Mouse (Mus musculus): ENCODE measurements around the gene Rab3il1.
"Not testable (repeated sequence)": the region's sequence is repeated elsewhere in the genome, so short reads cannot be mapped to it uniquely, and the experiment has no call there.

The Rab3il1 gene

DNA sequence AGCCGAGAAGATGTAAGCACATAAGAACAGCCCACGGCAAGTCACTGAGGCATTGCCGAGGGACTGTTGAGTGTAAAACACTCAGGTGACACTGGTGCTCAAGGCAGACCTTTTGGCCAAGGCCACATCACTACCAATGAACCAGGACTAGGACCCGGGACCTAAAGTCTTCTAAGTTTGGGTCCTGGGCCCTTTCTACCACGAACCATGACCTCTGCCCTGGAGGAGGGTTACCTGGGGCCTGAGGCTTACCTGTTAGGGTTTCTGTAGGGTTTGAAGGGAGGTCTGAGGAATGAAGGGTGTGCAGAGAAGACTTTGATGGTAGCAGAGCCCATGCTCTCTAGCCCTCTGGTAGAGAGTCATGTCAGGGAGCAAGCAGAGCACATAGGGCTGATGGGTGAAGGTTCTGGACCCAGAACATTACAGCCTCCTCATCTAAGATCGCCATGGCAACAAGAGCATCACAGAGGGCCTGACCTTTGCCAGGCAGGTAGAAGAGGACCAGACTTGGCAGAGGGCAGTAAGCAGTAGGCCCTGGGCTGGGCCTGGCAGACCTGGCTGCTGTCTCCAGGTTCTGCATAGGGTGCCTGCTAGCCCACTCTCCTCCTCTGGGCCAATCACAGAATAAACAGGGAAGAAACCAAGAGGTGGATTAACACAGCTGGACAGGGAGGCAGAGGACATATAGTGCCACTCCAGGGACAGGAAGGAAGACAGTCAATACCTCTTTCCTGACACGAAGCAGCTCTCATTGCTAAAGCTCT, at the start of gene Rab3il1, which contains the start of gene Best1:
Rab3il1 (plus strand) TSS at position 464 of the 764 bp plus-strand sequence.
Best1 (minus strand) TSS at position 428 of the 764 bp plus-strand sequence.
- DNase-seq (ENCODE audit: low spot score): no peak

DNA sequence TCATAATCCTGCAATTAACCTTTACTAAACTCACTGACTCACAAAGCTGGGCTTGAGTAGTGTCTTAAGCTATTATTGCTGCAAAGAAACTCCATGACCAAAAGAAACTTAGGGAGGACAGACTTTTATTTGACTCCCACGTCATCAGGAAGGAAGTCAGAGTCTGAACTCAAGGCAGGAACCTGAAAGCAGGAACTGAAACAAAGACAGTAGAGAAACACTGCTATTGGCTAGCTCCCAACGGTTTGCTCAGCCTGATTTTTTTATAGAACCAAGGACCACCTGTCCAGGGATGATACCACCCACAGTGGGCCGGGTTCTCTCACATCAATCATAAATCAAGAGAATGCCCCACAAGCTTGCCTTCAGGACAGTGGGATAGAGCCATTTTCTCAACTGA, 49.1 kb upstream of the Rab3il1 start:
- DNase-seq (ENCODE audit: low spot score): no peak

DNA sequence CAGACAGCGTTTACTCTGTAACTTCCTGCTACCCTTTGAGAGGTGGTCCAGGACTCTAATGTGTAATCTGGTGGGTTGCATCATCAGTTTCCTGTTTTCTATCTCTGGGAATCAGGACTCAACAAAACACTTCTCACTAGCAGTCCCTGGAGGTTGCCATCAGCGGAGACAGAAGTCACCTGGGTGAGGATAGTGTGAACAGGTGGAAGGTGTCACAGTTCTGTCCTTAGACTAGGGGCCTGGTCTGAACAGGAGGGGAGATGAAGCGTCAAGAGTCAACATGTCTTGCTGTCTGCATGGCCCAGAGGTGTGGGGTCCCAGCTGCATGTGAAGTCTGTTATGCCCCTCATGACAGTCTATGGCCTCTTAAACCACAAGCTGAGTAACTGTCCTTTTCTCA, 48.6 kb upstream of the Rab3il1 start:
- DNase-seq (ENCODE audit: low spot score): no peak

DNA sequence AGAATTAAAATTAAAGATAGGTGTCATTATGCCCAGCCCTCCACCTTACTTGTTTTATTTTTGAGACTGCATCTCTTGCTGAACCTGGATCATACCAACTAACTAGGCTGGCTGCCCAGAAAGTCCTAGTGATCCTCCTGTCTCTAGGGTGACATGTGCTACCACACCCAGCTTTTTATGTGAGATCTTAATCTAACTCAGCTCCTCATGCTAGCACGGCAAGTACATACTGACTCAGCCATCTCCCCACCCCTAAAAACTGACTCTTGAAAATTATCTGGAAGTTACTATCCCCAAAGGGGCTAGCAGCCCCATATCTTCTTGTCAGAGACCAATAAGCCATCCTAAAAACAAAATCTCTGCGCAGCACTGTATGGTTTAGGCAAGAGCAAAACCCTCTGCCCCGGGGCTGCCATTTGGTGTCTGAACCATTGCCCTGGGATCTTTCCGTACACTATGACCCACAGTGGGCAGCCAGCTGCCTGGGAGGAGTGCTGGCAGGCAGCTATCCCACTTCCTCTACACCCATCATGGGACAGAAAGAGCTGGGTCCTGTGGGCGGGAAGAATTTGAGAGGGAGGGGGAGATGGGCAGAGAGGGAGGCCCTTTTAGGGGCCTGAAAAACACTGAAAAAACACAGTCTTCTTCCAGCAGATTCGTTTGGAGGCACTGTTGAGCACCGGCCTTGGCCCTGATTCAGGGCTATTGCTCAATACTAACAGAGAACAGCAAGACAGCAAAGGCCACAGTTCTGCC, 47.2 kb upstream of the Rab3il1 start:
- peak; percentile 74 for DNase-seq (ENCODE audit: low spot score)

DNA sequence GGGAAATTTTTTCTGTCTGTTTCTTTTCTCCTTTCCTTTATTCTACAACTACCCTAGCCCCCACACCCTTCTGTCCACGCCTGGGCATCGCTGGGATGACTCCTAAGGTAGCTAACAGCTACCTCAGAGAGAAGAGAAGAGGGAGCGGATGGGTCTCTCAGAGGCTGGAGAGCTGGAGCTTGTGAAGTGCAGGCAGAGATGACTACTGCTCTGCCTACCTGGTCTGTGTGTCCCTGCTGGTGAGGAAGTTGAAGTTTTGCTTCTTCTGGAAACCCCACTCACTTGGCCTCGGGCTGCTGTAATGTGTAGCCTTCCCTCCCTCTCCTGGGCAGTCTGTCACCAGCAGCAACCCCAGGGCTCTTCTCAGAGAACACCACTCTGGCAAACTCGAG, 46.7 kb upstream of the Rab3il1 start:
- no peak for DNase-seq (ENCODE audit: low spot score)

DNA sequence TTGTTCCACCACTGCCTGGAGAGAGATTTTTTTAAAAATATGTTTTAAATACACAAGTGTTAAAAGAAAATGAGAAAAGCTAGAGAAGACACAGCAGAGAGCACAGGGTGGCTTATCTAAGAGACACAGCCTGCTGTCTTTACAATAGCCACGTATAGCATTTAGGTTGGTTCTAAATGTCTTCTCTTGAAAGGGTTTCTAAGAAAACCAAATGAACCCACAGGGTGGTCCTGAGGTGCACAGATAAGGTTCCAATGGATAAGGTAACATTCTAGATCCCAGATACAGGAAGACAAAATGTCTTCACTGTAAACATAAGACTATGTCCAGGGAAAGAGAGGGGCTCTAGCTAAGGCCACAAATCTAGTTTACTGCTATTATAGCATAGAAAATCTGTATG, 46.0 kb upstream of the Rab3il1 start:
- no peak for DNase-seq (ENCODE audit: low spot score)

DNA sequence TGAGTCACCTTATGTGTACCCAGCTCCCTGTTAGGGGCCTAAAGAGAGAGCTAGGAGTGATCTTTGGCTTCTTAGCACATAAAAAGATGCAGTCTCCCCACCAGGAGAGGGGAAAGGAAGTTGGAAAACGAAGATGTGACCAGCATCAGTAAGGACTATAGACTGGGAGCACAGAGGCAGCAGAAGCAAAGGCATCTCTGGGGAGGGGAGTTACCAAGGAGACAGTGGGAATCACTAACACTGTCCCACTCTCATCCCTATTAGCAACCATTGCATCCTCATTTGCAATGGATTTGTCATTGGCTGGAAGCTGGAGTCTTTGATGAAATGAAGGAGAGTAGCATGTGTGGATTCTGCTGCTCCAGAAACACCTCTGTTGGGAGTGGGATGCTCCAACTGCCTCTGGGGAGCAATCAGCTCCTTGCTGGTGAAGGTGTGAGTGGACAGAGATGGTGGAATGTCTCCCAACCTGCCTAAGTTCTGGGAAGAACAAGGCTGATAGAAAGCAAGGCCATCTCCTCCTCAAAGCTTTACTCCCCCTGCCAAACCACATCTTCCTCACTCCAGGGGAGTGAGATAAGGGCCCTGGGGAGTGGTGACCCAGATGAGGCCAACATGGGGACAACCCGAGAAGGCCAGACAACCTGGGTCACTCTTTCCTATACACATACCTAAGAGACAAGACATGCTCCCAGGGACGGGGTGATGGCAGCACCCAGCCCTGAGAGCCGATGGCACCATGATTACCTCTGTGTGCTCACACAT, 44.7 kb upstream of the Rab3il1 start:
- no peak for DNase-seq (ENCODE audit: low spot score)

DNA sequence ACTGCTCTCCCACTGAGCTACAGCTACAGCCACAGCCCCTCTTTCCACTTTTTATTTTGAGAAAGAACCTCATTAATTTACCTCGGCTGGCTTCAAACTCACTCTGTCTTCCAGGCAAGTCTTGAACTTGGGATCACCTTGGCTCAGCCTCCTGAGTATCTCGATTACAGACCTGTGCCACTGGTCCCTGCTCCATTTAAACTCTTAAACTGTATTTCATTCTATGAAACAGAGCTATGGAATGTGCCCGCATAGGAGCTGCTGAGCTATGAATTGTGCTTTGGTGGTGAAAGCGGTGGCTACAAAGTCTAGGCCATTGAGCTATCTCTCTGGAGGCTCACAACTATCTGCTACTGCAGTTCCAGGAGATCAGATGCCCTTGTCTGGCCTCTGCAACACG, 43.5 kb upstream of the Rab3il1 start:
- no peak for DNase-seq (ENCODE audit: low spot score)

DNA sequence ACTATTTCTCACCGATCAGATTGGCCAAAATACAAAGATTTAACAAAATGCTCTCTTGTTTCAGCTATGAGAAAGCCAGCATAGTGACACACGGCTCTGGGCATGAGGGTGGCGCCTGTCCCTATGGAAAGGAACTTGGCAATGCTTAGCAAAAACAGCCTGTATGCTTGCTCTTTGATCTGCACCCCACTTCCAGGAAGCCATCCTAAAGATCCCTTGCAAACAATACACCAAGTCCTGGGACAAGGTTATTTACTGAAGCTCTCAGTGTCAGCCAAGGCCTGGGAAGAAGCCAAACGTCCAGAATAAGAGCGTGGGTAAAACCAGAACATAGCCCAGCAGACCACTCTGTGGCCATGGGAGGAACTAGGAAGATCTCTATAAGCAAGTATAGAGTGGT, 40.7 kb upstream of the Rab3il1 start:
- DNase-seq (ENCODE audit: low spot score): no peak

DNA sequence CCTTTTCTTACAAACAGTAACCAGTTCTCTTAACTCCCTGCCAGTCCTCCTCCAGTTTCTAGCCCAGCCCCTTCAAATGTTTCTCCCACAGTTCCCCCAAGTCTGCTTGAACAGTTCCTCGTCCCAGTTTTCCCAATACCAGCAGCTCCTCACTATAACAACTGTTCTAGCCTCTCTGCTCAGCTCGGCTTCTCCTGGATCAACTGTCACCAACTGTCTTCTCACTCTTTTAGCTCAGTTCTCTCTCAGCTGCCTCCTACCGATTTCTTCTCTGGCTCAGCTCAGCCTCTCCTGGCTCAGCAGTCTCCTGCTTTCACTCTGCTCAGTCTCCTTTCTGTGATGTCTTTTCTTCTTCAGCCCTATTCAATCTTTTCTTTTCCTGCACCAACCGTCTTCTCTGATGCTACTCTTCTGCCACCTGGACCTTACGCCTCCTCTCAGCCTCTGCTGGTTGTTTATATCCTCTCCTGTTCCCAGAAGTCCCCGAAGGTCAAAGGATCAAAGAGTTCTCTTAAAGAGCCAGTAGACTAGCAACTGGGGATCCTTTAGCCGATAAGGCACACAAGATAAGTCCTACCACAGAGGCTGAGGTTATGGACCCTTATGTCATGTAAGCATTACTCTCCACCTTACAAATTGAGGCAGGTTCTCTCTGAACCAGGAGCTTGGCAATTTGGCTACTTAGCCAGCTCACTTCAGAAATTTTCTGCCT, 37.1 kb upstream of the Rab3il1 start:
- no peak for DNase-seq (ENCODE audit: low spot score)

DNA sequence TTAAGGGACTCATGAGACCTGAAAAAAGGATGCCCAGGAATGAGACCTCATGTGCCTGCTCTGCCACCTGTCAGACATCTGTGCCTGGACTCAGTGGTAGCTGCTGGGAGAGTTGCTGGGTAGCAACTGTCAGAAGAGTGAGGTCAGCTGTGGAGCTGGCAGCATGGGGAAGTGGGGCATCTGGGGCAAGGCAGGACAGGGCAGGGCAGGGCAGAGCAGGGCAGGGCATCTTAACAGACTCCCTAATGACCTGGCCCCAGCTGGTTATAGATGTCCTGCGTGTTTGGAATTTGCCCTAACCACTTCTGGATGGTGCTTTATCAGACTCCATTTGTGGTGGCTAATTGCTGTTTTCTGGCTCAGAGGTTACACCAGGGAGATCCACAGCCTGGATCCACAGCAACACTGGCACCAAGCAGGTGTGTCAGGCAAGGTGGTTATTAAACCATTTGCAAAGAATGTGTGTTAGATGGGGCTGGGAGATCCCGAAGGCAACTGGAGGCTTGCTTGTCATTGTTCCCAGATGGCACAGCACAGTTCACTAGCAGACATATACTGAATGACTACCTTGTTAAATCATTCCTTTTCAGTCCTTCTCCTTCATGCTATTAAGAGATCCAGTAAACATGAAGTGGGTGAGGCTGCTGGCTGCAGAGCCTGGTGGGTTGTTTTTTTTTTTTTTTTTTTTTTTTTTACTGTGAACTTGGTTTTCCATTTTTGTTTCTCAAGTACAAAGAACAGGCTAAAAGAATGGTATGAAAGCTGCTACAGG, 35.2 kb upstream of the Rab3il1 start:
- no peak for DNase-seq (ENCODE audit: low spot score)

DNA sequence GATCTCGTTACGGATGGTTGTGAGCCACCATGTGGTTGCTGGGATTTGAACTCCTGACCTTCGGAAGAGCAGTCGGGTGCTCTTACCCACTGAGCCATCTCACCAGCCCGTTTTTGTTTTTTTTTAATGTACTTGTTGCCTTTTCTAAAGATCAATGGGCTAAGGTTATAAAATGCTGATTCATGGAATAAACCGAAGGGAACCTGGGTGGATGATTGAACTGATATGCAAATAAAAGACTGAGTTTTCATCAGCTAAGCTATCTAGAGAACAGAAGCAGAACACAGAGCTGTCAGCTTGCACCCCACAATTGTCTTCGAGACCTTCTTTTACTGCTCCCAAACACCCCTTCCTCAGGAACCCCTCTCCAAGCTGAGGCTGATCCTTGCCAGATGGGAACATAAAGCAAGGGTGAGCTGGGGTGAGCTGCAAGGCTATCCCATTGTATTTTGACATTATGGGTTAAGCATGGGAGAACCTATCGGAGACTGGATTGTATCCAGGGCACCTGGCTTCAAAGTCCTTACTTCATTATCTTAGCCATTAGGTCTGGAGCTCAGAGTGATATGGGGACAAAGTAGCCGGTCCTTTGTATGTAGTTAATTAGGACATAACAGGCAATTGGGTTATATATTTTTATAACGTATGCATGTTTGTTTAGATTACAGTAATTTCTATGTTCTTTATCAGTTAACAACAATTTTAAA, 33.2 kb upstream of the Rab3il1 start:
- no peak for DNase-seq (ENCODE audit: low spot score)

DNA sequence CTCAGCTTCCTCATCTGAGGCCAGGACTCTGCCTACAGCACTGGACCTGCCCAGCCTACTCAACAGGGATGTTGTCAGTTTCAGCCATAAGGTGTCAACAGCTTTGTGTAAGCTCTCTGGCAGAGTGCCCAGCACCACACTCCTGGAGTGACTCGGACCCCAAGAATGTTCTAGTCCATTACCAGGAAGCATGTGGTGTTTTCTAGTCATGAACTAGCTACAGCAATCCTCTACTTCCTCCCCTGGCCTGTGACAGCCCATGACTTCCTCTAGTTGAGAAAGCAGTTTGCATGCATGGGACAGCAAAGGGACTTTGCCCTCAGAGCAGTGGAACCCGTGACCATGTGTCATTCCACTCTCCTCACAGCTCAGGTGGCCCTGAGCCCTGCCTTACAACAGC, 26.6 kb upstream of the Rab3il1 start:
- not testable (repeated sequence) for DNase-seq (ENCODE audit: low spot score)

DNA sequence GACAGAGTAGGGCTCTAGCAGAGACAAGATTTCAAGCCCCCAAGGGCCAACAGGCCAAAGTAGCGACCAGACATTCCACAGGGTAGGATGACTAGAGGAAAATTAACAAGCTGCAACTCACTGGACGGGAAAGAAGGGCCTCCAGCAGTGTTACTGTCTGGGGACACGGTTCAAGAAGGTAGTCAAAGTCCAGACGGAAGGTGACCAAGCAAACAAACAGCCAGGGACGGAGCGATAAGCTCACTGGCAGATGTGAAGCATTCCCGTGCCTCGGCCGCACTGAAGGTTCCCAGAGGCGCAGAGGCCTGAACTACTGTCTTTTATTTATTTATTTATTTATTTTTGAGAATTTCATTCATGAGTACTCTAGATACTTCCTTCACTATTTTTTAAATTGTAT, 24.4 kb upstream of the Rab3il1 start:
- no peak for DNase-seq (ENCODE audit: low spot score)

DNA sequence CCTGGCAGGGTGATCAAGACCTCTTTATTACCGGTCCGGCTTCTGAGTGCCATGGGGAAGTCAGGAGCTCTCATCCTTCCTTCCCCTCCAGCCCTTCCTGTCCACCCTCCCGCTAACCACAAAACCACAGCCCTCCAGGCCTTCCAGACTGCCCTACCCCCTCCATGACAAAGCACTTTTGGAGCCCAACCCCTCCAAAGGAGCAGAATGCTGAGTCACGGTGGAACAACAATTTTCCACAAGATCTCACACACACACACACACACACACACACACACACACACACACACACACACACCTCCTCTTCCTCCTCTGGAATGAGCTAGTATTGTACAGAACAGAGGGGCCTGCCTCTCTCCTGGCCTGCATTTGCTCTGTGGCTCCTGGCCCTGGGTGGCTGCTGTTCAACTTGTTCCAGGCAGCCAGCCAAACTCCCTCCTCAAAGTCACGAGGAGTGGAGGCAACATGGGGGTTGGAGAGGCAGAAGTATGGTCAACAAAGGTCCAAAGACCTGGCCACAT, 23.0 kb upstream of the Rab3il1 start:
- peak; percentile 62 for DNase-seq (ENCODE audit: low spot score)

DNA sequence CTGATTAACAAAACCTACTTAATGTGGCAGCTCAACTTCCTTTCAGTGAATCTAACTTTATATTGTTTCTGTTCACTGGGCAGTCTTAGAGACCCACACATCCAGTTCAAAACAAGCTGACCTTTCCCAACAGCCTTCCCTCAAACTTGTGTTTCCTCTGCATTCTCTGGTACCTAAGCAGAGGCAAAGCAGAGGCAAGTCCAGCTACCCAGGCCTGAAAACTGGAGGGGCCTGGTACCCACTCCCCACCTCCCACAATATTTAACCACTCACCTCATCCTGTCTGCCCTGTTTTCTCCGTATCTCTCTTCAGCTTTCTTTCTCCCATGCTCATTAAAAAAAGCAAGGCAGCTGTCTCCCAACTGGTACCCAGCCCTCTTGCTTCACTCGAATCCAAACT, 22.3 kb upstream of the Rab3il1 start:
- no peak for DNase-seq (ENCODE audit: low spot score)

DNA sequence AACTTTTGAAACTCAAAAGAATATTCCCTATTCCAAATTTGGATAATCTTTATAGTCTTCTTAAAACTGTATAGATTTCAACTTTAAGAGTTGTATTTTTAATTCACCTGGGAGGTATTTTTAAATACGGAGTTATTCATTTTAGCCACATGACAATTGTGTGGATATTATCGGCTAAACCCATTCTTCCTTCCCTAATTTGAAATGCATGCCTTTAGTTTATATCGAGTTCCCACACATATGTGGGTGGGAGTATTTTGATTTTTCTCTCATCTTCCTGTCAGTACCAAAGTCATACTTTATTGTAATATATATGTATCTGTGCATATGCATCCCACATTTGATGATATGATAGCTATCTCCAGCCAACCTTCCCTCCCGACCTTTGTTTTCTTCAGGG, 21.2 kb upstream of the Rab3il1 start, which contains the start of gene Fth1:
Fth1 (plus strand) TSS at position 341 of the 400 bp plus-strand sequence.
- DNase-seq (ENCODE audit: low spot score): no peak

DNA sequence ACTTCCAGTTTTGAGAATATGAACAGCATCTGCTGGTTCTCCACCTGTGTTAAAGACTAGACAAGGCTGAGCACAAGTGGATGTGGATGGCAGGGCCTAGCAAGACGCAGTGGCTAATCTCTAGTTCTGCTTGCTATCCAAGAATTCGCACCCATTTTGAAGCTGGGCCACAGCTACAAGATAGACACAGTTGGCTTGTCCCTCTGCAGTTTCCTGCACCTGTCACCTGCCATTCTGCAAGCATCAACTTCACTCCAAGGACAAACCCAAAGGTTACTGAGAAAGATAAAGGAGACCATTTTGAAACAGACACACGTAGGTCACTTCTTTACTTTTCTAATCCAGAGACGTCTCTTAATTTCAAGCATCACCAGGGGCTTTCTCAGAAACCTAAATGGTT, 19.8 kb upstream of the Rab3il1 start:
- DNase-seq (ENCODE audit: low spot score): no peak

DNA sequence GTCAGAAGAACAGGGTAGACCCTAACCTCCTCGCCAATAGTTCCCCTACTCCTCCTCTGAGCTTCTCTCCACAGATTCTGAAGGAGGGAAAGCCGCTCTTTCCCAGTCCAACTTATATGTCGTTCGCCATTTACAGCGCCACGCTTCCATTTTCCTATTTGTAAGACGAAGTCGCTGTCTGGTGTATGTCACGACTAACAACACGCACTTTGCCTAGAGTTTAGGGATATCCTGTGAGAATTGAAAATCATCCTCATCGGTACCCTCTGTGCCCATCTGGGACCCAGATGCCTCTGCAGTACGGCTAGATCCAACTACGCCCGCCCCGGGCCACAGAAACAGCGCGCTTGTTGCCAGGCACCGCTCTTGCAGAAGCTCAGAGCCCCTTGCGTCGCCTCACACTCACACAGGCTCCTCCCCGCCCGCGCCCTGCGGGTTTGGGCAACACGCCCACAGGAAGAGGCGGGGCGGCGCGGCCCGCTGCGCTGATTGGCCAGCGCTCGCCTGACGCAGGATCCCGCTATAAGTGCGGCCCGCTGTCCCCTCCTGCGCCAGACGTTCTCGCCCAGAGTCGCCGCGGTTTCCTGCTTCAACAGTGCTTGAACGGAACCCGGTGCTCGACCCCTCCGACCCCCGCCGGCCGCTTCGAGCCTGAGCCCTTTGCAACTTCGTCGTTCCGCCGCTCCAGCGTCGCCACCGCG, 19.2 kb upstream of the Rab3il1 start:
- DNase-seq (ENCODE audit: low spot score): peak; percentile 92

Data from urinary bladder, postnatal 25 days (tissue).